Mouse (Mus musculus): ENCODE measurements around the gene Ankrd13a. TPM values are rescaled to one million over a fixed set of nuclear protein-coding genes. Genes with fewer than 3 reads are reported as not detected.

The Ankrd13a gene
- polyA plus RNA-seq, 1 experiment from 2014 or later: 58.3 TPM

- Histone ChIP-seq H3K27me3 (ENCODE audit: control insufficient read depth, insufficient read depth, low read length) (no peaks in the 10 kb centered on the region), H3K36me3 (replicated peaks; ENCODE audit: control insufficient read depth, insufficient read depth, low read depth, low read length) (no peaks in the 10 kb centered on the region; the same call in 1 of the 2 replicates), H3K4me1 (ENCODE audit: control insufficient read depth, insufficient read depth, low read length) (no peaks in the 10 kb centered on the region), H3K27ac (replicated peaks; ENCODE audit: low read depth, low read length) (no peak overlapping the region), H3K4me2 (ENCODE audit: low read depth, low read length) (no peak overlapping the region), H3K9me3 (replicated peaks; ENCODE audit: control insufficient read depth, low read length) (no peaks in the 10 kb centered on the region), H3K9ac (replicated peaks; ENCODE audit: low read length) (no peak overlapping the region), H3K4me3 (ENCODE audit: low read depth, low read length) (no peak overlapping the region)
- 42% methylated on average over 9 of the region's 9 CpGs for WGBS
- no peak for ATAC-seq (replicated peaks; ENCODE audit: insufficient number of reproducible peaks, low FRiP score, low TSS enrichment, low read depth)
- no peak for DNase-seq (ENCODE audit: low spot score)
Observed at GRCm38 (mm10) chr5:114795231-114795630, 20.8 kb downstream of the Ankrd13a start.

- no peak for DNase-seq (ENCODE audit: low spot score)
- Histone ChIP-seq H3K4me3 (ENCODE audit: low read depth, low read length) (no peak overlapping the region), H3K4me1 (ENCODE audit: control insufficient read depth, insufficient read depth, low read length) (no peaks in the 10 kb centered on the region), H3K9ac (replicated peaks; ENCODE audit: low read length) (no peak overlapping the region), H3K27me3 (ENCODE audit: control insufficient read depth, insufficient read depth, low read length) (no peaks in the 10 kb centered on the region), H3K4me2 (ENCODE audit: low read depth, low read length) (no peak overlapping the region), H3K9me3 (replicated peaks; ENCODE audit: control insufficient read depth, low read length) (no peaks in the 10 kb centered on the region), H3K36me3 (replicated peaks; ENCODE audit: control insufficient read depth, insufficient read depth, low read depth, low read length) (no peaks in the 10 kb centered on the region; the same call in 1 of the 2 replicates), H3K27ac (replicated peaks; ENCODE audit: low read depth, low read length) (no peak overlapping the region)
- WGBS: 69% methylated on average over 9 of the region's 9 CpGs
- ATAC-seq (replicated peaks; ENCODE audit: insufficient number of reproducible peaks, low FRiP score, low TSS enrichment, low read depth): no peak
Observed at GRCm38 (mm10) chr5:114795653-114796052, 21.2 kb downstream of the Ankrd13a start.

GRCm38 (mm10) chr5:114796299-114797012 lies 22.0 kb downstream of the Ankrd13a start:
- peak; percentile 52 for DNase-seq (ENCODE audit: low spot score)

GRCm38 (mm10) chr5:114797253-114797652 lies 22.8 kb downstream of the Ankrd13a start:
- Histone ChIP-seq H3K27ac (replicated peaks; ENCODE audit: low read depth, low read length) (no peak overlapping the region), H3K4me1 (ENCODE audit: control insufficient read depth, insufficient read depth, low read length) (no peaks in the 10 kb centered on the region), H3K9me3 (replicated peaks; ENCODE audit: control insufficient read depth, low read length) (no peaks in the 10 kb centered on the region), H3K4me2 (ENCODE audit: low read depth, low read length) (no peak overlapping the region), H3K4me3 (ENCODE audit: low read depth, low read length) (no peak overlapping the region), H3K27me3 (ENCODE audit: control insufficient read depth, insufficient read depth, low read length) (no peaks in the 10 kb centered on the region), H3K9ac (replicated peaks; ENCODE audit: low read length) (no peak overlapping the region), H3K36me3 (replicated peaks; ENCODE audit: control insufficient read depth, insufficient read depth, low read depth, low read length) (no peaks in the 10 kb centered on the region; the same call in 1 of the 2 replicates)
- no peak for ATAC-seq (replicated peaks; ENCODE audit: insufficient number of reproducible peaks, low FRiP score, low TSS enrichment, low read depth)
- DNase-seq (ENCODE audit: low spot score): no peak
- WGBS: 88% methylated on average over 8 of the region's 8 CpGs

More at GRCm38 (mm10) chr5:114796299-114797012, 22.0 kb downstream of the Ankrd13a start:
- Histone ChIP-seq H3K36me3 (replicated peaks; ENCODE audit: control insufficient read depth, insufficient read depth, low read depth, low read length) (no peaks in the 10 kb centered on the region; the same call in 1 of the 2 replicates), H3K27ac (replicated peaks; ENCODE audit: low read depth, low read length) (no peak overlapping the region), H3K4me3 (ENCODE audit: low read depth, low read length) (peak overlapping the region; percentile 27), H3K9me3 (replicated peaks; ENCODE audit: control insufficient read depth, low read length) (no peaks in the 10 kb centered on the region), H3K4me1 (ENCODE audit: control insufficient read depth, insufficient read depth, low read length) (no peaks in the 10 kb centered on the region), H3K27me3 (ENCODE audit: control insufficient read depth, insufficient read depth, low read length) (no peaks in the 10 kb centered on the region), H3K9ac (replicated peaks; ENCODE audit: low read length) (peak overlapping the region; percentile 5; the same call in 1 of the 2 replicates), H3K4me2 (ENCODE audit: low read depth, low read length) (peak overlapping the region; percentile 68)
- ATAC-seq (replicated peaks; ENCODE audit: insufficient number of reproducible peaks, low FRiP score, low TSS enrichment, low read depth): peak; percentile 60
- 5% methylated on average over 40 of the region's 40 CpGs for WGBS

- peaks cover 2% of the 10 kb centered on the region; the same call in 1 of the 2 replicates for H3K36me3 ChIP-seq (replicated peaks; ENCODE audit: control insufficient read depth, insufficient read depth, low read depth, low read length)
- H3K27me3 ChIP-seq (ENCODE audit: control insufficient read depth, insufficient read depth, low read length): no peaks in the 10 kb centered on the region
- DNase-seq (ENCODE audit: low spot score): no peak
- no peak overlapping the region for H3K9ac ChIP-seq (replicated peaks; ENCODE audit: low read length)
- no peak for ATAC-seq (replicated peaks; ENCODE audit: insufficient number of reproducible peaks, low FRiP score, low TSS enrichment, low read depth)
- H3K4me1 ChIP-seq (ENCODE audit: control insufficient read depth, insufficient read depth, low read length): no peaks in the 10 kb centered on the region
- no peaks in the 10 kb centered on the region for H3K9me3 ChIP-seq (replicated peaks; ENCODE audit: control insufficient read depth, low read length)
- no peak overlapping the region for H3K27ac ChIP-seq (replicated peaks; ENCODE audit: low read depth, low read length)
- no peak overlapping the region for H3K4me3 ChIP-seq (ENCODE audit: low read depth, low read length)
- H3K4me2 ChIP-seq (ENCODE audit: low read depth, low read length): no peak overlapping the region
- WGBS: 83% methylated on average over 11 of the region's 11 CpGs
Observed at GRCm38 (mm10) chr5:114799848-114800247, 25.4 kb downstream of the Ankrd13a start.

GRCm38 (mm10) chr5:114801049-114801448 lies 26.6 kb downstream of the Ankrd13a start:
- Histone ChIP-seq H3K36me3 (replicated peaks; ENCODE audit: control insufficient read depth, insufficient read depth, low read depth, low read length) (peaks cover 2% of the 10 kb centered on the region; the same call in 1 of the 2 replicates), H3K27me3 (ENCODE audit: control insufficient read depth, insufficient read depth, low read length) (no peaks in the 10 kb centered on the region), H3K4me1 (ENCODE audit: control insufficient read depth, insufficient read depth, low read length) (no peaks in the 10 kb centered on the region), H3K9me3 (replicated peaks; ENCODE audit: control insufficient read depth, low read length) (no peaks in the 10 kb centered on the region), H3K4me3 (ENCODE audit: low read depth, low read length) (no peak overlapping the region), H3K4me2 (ENCODE audit: low read depth, low read length) (no peak overlapping the region), H3K27ac (replicated peaks; ENCODE audit: low read depth, low read length) (no peak overlapping the region), H3K9ac (replicated peaks; ENCODE audit: low read length) (no peak overlapping the region)
- DNase-seq (ENCODE audit: low spot score) (peak; percentile 24), ATAC-seq (replicated peaks; ENCODE audit: insufficient number of reproducible peaks, low FRiP score, low TSS enrichment, low read depth) (no peak)
- 21% methylated on average over 8 of the region's 8 CpGs for WGBS

- no peak overlapping the region for H3K4me2 ChIP-seq (ENCODE audit: low read depth, low read length)
- no peak overlapping the region for H3K4me3 ChIP-seq (ENCODE audit: low read depth, low read length)
- H3K9ac ChIP-seq (replicated peaks; ENCODE audit: low read length): no peak overlapping the region
- H3K27ac ChIP-seq (replicated peaks; ENCODE audit: low read depth, low read length): no peak overlapping the region
- H3K4me1 ChIP-seq (ENCODE audit: control insufficient read depth, insufficient read depth, low read length): no peaks in the 10 kb centered on the region
- H3K36me3 ChIP-seq (replicated peaks; ENCODE audit: control insufficient read depth, insufficient read depth, low read depth, low read length): peaks cover 2% of the 10 kb centered on the region; the same call in 1 of the 2 replicates
- ATAC-seq (replicated peaks; ENCODE audit: insufficient number of reproducible peaks, low FRiP score, low TSS enrichment, low read depth) (no peak), DNase-seq (ENCODE audit: low spot score) (no peak)
- H3K27me3 ChIP-seq (ENCODE audit: control insufficient read depth, insufficient read depth, low read length): no peaks in the 10 kb centered on the region
- H3K9me3 ChIP-seq (replicated peaks; ENCODE audit: control insufficient read depth, low read length): no peaks in the 10 kb centered on the region
- 82% methylated on average over 6 of the region's 6 CpGs for whole genome bisulfite sequencing
Observed at GRCm38 (mm10) chr5:114801841-114802240, 27.4 kb downstream of the Ankrd13a start.

- no peak overlapping the region for H3K4me2 ChIP-seq (ENCODE audit: low read depth, low read length)
- H3K4me3 ChIP-seq (ENCODE audit: low read depth, low read length): no peak overlapping the region
- no peaks in the 10 kb centered on the region for H3K27me3 ChIP-seq (ENCODE audit: control insufficient read depth, insufficient read depth, low read length)
- no peak overlapping the region for H3K9ac ChIP-seq (replicated peaks; ENCODE audit: low read length)
- ATAC-seq (replicated peaks; ENCODE audit: insufficient number of reproducible peaks, low FRiP score, low TSS enrichment, low read depth) (no peak), DNase-seq (ENCODE audit: low spot score) (no peak)
- H3K36me3 ChIP-seq (replicated peaks; ENCODE audit: control insufficient read depth, insufficient read depth, low read depth, low read length): peaks cover 2% of the 10 kb centered on the region; the same call in 1 of the 2 replicates
- H3K9me3 ChIP-seq (replicated peaks; ENCODE audit: control insufficient read depth, low read length): no peaks in the 10 kb centered on the region
- H3K4me1 ChIP-seq (ENCODE audit: control insufficient read depth, insufficient read depth, low read length): no peaks in the 10 kb centered on the region
- 91% methylated on average over 13 of the region's 13 CpGs for WGBS
- H3K27ac ChIP-seq (replicated peaks; ENCODE audit: low read depth, low read length): no peak overlapping the region
Observed at GRCm38 (mm10) chr5:114803231-114803630, 28.8 kb downstream of the Ankrd13a start.
